Mouse (Mus musculus) stomach, postnatal 0 days (tissue): ENCODE measurements around the gene Itgb3bp. TPM values are rescaled to one million over a fixed set of nuclear protein-coding genes. Genes with fewer than 3 reads are reported as not detected.

Source experiments
- ATAC-seq: fragments of 200-750 bp; cut with Nextera tagmentation; 2 replicates; pipeline ENCODE4 v1.8.0; 2017; ENCODE audit not compliant: low FRiP score, low TSS enrichment
- DNase-seq: peaks from one replicate; pipeline ENCODE4 v3.0.0-alpha.2; 2016; ENCODE audit warnings: low spot score
- H3K27ac ChIP-seq: fragments of 300-500 bp; sonication (generic); replicated peaks from 2 replicates; pipeline ENCODE4 v1.5.1; 2014; ENCODE audit warnings: mild to moderate bottlenecking, control low read depth
- H3K27me3 ChIP-seq: fragments of 300-500 bp; sonication (generic); 2 replicates; pipeline ENCODE4 v1.6.1; 2014; ENCODE audit warnings: low read length; ENCODE audit not compliant: control insufficient read depth, insufficient read depth
- H3K36me3 ChIP-seq: fragments of 300-500 bp; sonication (generic); 2 replicates; pipeline ENCODE4 v1.6.1; 2014; ENCODE audit warnings: low read length, mixed read lengths; ENCODE audit not compliant: control insufficient read depth, insufficient read depth
- H3K4me1 ChIP-seq: fragments of 300-500 bp; sonication (generic); replicated peaks from 2 replicates; pipeline ENCODE4 v1.6.1; 2014; ENCODE audit warnings: antibody characterized with exemption; ENCODE audit not compliant: control insufficient read depth, insufficient read depth
- H3K4me2 ChIP-seq: fragments of 300-500 bp; sonication (generic); replicated peaks from 2 replicates; pipeline ENCODE4 v1.6.1; 2014; ENCODE audit warnings: low read depth, mild to moderate bottlenecking, control low read depth, moderate library complexity
- H3K4me3 ChIP-seq: fragments of 300-500 bp; sonication (generic); 2 replicates; pipeline ENCODE4 v1.5.1; 2014; ENCODE audit warnings: low read depth, low read length, control low read depth
- H3K9ac ChIP-seq: fragments of 300-500 bp; sonication (generic); 2 replicates; pipeline ENCODE4 v1.6.1; 2014; ENCODE audit warnings: mild to moderate bottlenecking, low read length, control low read depth, mixed read lengths
- H3K9me3 ChIP-seq: fragments of 300-500 bp; sonication (generic); 2 replicates; pipeline ENCODE4 v1.6.1; 2016; ENCODE audit warnings: low read length; ENCODE audit not compliant: control insufficient read depth
- CTCF ChIP-seq: IDR thresholded peaks from 2 replicates; pipeline ENCODE4 v1.5.1; 2016; ENCODE audit warnings: antibody characterized with exemption, low read depth, mild to moderate bottlenecking, moderate library complexity
- EP300 ChIP-seq: optimal IDR thresholded peaks from 2 replicates; pipeline ENCODE3; 2016; ENCODE audit warnings: antibody characterized with exemption
- WGBS: fragments of 180-500 bp; shearing (Covaris S2); extraction: QIAGEN DNeasy Blood & Tissue Kit; methylation state at CpG from one replicate; pipeline ENCODE4 v1.1.7; 2014; 5-methylcytosine and 5-hydroxymethylcytosine counted together
- polyA plus RNA-seq: library from polyadenylated mRNA; unstranded; fragments of >200 nt; fragmentation: Nextera tagmentation; extraction: Ambion mirVana; gene quantifications from 2 replicates; pipeline ENCODE4 v1.2.1, GENCODE M21; 2015

Gene Itgb3bp
- 19.2 and 19.6 TPM in 2 replicates for polyA plus RNA-seq

- WGBS, result 2% methylated on average over 56 of the region's 57 CpGs
- peak within 1 kb of the TSS; percentile 75 for H3K9ac ChIP-seq
- peak within 1 kb of the TSS; percentile 88 for H3K27ac ChIP-seq
- ATAC-seq (peak; percentile 87), DNase-seq (peak; percentile 76)
- no peaks in the 10 kb centered on the region for H3K27me3 ChIP-seq
- H3K4me3 ChIP-seq, result peak within 1 kb of the TSS; percentile 66
- peaks cover 7% of the 10 kb centered on the region for H3K4me1 ChIP-seq
- no peaks in the 10 kb centered on the region for H3K9me3 ChIP-seq
- TF ChIP-seq CTCF (peak; percentile 22; the same call in 1 of the 2 replicates), EP300 (no peak)
- peak within 1 kb of the TSS; percentile 93 for H3K4me2 ChIP-seq
- H3K36me3 ChIP-seq, result no peaks in the 10 kb centered on the region
These were observed at the start of gene Itgb3bp for GRCm38 (mm10) chr4:99929613-99930517. Gene Itgb3bp (minus strand): TSS chr4:99929813.

GRCm38 (mm10) chr4:99979326-99979725, 49.7 kb upstream of the Itgb3bp start:
- H3K4me1 ChIP-seq, result no peaks in the 10 kb centered on the region
- whole genome bisulfite sequencing, result 54% methylated on average over 5 of the region's 5 CpGs
- no peaks in the 10 kb centered on the region for H3K9me3 ChIP-seq
- ATAC-seq (no peak), DNase-seq (no peak)
- peaks cover 2% of the 10 kb centered on the region for H3K36me3 ChIP-seq
- no peak overlapping the region for H3K4me2 ChIP-seq
- no peak overlapping the region for H3K4me3 ChIP-seq
- no peaks in the 10 kb centered on the region for H3K27me3 ChIP-seq
- no peak for TF ChIP-seq EP300
- no peak for TF ChIP-seq CTCF
- no peak overlapping the region for H3K9ac ChIP-seq
- H3K27ac ChIP-seq, result no peak overlapping the region

- H3K4me2 ChIP-seq, result no peak overlapping the region
- 75% methylated on average over 5 of the region's 5 CpGs for WGBS
These were observed 44.8 kb upstream of the Itgb3bp start for GRCm38 (mm10) chr4:99974375-99974774.

GRCm38 (mm10) chr4:99973931-99974330, 44.3 kb upstream of the Itgb3bp start:
- 88% methylated on average over 1 of the region's 1 CpGs for WGBS
- ATAC-seq, result no peak
- Histone ChIP-seq H3K9me3 (no peaks in the 10 kb centered on the region), H3K9ac (no peak overlapping the region), H3K27ac (no peak overlapping the region), H3K27me3 (no peaks in the 10 kb centered on the region), H3K4me2 (no peak overlapping the region), H3K4me1 (no peaks in the 10 kb centered on the region), H3K4me3 (no peak overlapping the region), H3K36me3 (no peaks in the 10 kb centered on the region; the same call in 1 of the 2 replicates)
- no peak for DNase-seq
- no peak for TF ChIP-seq CTCF
- no peak for TF ChIP-seq EP300

More at GRCm38 (mm10) chr4:99974375-99974774, 44.8 kb upstream of the Itgb3bp start:
- no peak for TF ChIP-seq EP300
- no peak for TF ChIP-seq CTCF
- no peak overlapping the region for H3K27ac ChIP-seq
- H3K27me3 ChIP-seq, result no peaks in the 10 kb centered on the region
- ATAC-seq (no peak), DNase-seq (no peak)
- no peaks in the 10 kb centered on the region for H3K4me1 ChIP-seq
- no peaks in the 10 kb centered on the region for H3K9me3 ChIP-seq
- no peak overlapping the region for H3K9ac ChIP-seq
- no peak overlapping the region for H3K4me3 ChIP-seq
- no peaks in the 10 kb centered on the region; the same call in 1 of the 2 replicates for H3K36me3 ChIP-seq

GRCm38 (mm10) chr4:99972886-99973285, 43.3 kb upstream of the Itgb3bp start:
- H3K4me3 ChIP-seq, result no peak overlapping the region
- TF ChIP-seq EP300 (no peak), CTCF (no peak)
- WGBS, result 86% methylated on average over 6 of the region's 6 CpGs
- ATAC-seq, result no peak
- DNase-seq, result no peak
- no peaks in the 10 kb centered on the region for H3K9me3 ChIP-seq
- no peaks in the 10 kb centered on the region for H3K4me1 ChIP-seq
- no peak overlapping the region for H3K27ac ChIP-seq
- H3K9ac ChIP-seq, result no peak overlapping the region
- no peak overlapping the region for H3K4me2 ChIP-seq
- H3K36me3 ChIP-seq, result no peaks in the 10 kb centered on the region; the same call in 1 of the 2 replicates
- no peaks in the 10 kb centered on the region for H3K27me3 ChIP-seq

- H3K27ac ChIP-seq, result peak overlapping the region; percentile 78
- DNase-seq (no peak), ATAC-seq (peak; percentile 51; the same call in 1 of the 2 replicates)
- TF ChIP-seq CTCF, result no peak
- no peak for TF ChIP-seq EP300
- no peak overlapping the region for H3K9ac ChIP-seq
- H3K36me3 ChIP-seq, result no peaks in the 10 kb centered on the region; the same call in 1 of the 2 replicates
- no peaks in the 10 kb centered on the region for H3K27me3 ChIP-seq
- 33% methylated on average over 4 of the region's 4 CpGs for WGBS
- H3K9me3 ChIP-seq, result no peaks in the 10 kb centered on the region
- no peak overlapping the region for H3K4me3 ChIP-seq
- H3K4me2 ChIP-seq, result peak overlapping the region; percentile 5; the same call in 1 of the 2 replicates
- no peaks in the 10 kb centered on the region for H3K4me1 ChIP-seq
These were observed 40.5 kb upstream of the Itgb3bp start for GRCm38 (mm10) chr4:99970097-99970496.
